Mouse (Mus musculus) lung, adult 2 months (tissue): ENCODE measurements at regions not wholly inside any gene's neighbourhood (a gene's known extent, or its start where the extent isn't known, plus 50 kb on each side); places are given as distances from the start of the nearest gene placed in this dataset.

Experiments used
- DNase-seq: peaks from one replicate; pipeline ENCODE4 v3.0.0; 2022
- H3K4me1 ChIP-seq: fragments of 200-500 bp; 2 replicates; pipeline ENCODE4 v1.6.1; 2011; ENCODE audit warnings: low read length; ENCODE audit not compliant: control insufficient read depth, insufficient read depth
- H3K4me3 ChIP-seq: fragments of 200-500 bp; replicated peaks from 2 replicates; pipeline ENCODE3; 2011; ENCODE audit warnings: low read depth, mild to moderate bottlenecking, control low read depth, low read length; ENCODE audit errors: extremely low read depth
- CTCF ChIP-seq: fragments of 200-500 bp; IDR thresholded peaks from 2 replicates; pipeline ENCODE4 v1.5.1; 2011; ENCODE audit warnings: mild to moderate bottlenecking, low read length, control low read depth; ENCODE audit not compliant: insufficient read depth
- POLR2A ChIP-seq: fragments of 200-500 bp; IDR thresholded peaks from 2 replicates; pipeline ENCODE4 v1.6.1; 2011; ENCODE audit warnings: low read depth, mild to moderate bottlenecking, control low read depth, low read length, borderline replicate concordance; ENCODE audit errors: extremely low read depth
- WGBS: fragments of 180-500 bp; shearing (Covaris S2); methylation state at CpG from one replicate; pipeline ENCODE4 v1.1.7; 2018; 5-methylcytosine and 5-hydroxymethylcytosine counted together

GRCm38 (mm10) chr1:129219098-129219497 lies 54.0 kb upstream of the Thsd7b start:
- 78% methylated on average over 2 of the region's 2 CpGs for WGBS
- no peaks in the 10 kb centered on the region for H3K4me1 ChIP-seq
- no peak for TF ChIP-seq CTCF
- no peak for TF ChIP-seq POLR2A
- no peak overlapping the region for H3K4me3 ChIP-seq
- DNase-seq, result no peak

GRCm38 (mm10) chr1:129208806-129209205 lies 64.3 kb upstream of the Thsd7b start:
- Histone ChIP-seq H3K4me1 (no peaks in the 10 kb centered on the region), H3K4me3 (no peak overlapping the region)
- no peak for TF ChIP-seq POLR2A
- no peak for TF ChIP-seq CTCF
- DNase-seq, result no peak
- 93% methylated on average over 1 of the region's 1 CpGs for WGBS

- Histone ChIP-seq H3K4me3 (no peak overlapping the region), H3K4me1 (no peaks in the 10 kb centered on the region)
- DNase-seq, result no peak
- 66% methylated on average over 2 of the region's 2 CpGs for WGBS
- no peak for TF ChIP-seq CTCF
Measured at GRCm38 (mm10) chr1:129208406-129208805, 64.7 kb upstream of the Thsd7b start.

GRCm38 (mm10) chr1:129207674-129208073 lies 65.4 kb upstream of the Thsd7b start:
- no peak for DNase-seq
- Histone ChIP-seq H3K4me3 (no peak overlapping the region), H3K4me1 (no peaks in the 10 kb centered on the region)
- TF ChIP-seq CTCF, result no peak
- TF ChIP-seq POLR2A, result no peak
- WGBS, result 80% methylated on average over 5 of the region's 5 CpGs

- TF ChIP-seq CTCF (no peak), POLR2A (no peak)
- WGBS, result 75% methylated on average over 3 of the region's 3 CpGs
- H3K4me1 ChIP-seq, result no peaks in the 10 kb centered on the region
Measured at GRCm38 (mm10) chr1:129180174-129180759, 92.8 kb upstream of the Thsd7b start.

GRCm38 (mm10) chr1:129169936-129170335 lies 103.2 kb upstream of the Thsd7b start:
- Histone ChIP-seq H3K4me3 (no peak overlapping the region), H3K4me1 (no peaks in the 10 kb centered on the region)
- no peak for DNase-seq
- WGBS, result 76% methylated on average over 8 of the region's 8 CpGs
- no peak for TF ChIP-seq POLR2A
- TF ChIP-seq CTCF, result no peak

More at GRCm38 (mm10) chr1:129180174-129180759, 92.8 kb upstream of the Thsd7b start:
- no peak overlapping the region for H3K4me3 ChIP-seq
- no peak for DNase-seq

GRCm38 (mm10) chr1:129150643-129151042 lies 122.5 kb upstream of the Thsd7b start:
- 55% methylated on average over 1 of the region's 1 CpGs for WGBS
- DNase-seq, result no peak

GRCm38 (mm10) chr1:129148733-129149388 lies 124.2 kb upstream of the Thsd7b start:
- Histone ChIP-seq H3K4me3 (no peak overlapping the region), H3K4me1 (no peaks in the 10 kb centered on the region)
- 72% methylated on average over 7 of the region's 7 CpGs for WGBS
- DNase-seq, result no peak
- TF ChIP-seq CTCF, result no peak
- no peak for TF ChIP-seq POLR2A

More at GRCm38 (mm10) chr1:129150643-129151042, 122.5 kb upstream of the Thsd7b start:
- TF ChIP-seq CTCF, result no peak
- H3K4me3 ChIP-seq, result no peak overlapping the region
- no peaks in the 10 kb centered on the region for H3K4me1 ChIP-seq

- no peaks in the 10 kb centered on the region for H3K4me1 ChIP-seq
- DNase-seq, result no peak
- H3K4me3 ChIP-seq, result no peak overlapping the region
- 62% methylated on average over 4 of the region's 4 CpGs for WGBS
- no peak for TF ChIP-seq CTCF
- no peak for TF ChIP-seq POLR2A
Measured at GRCm38 (mm10) chr1:129146395-129147094, 126.6 kb upstream of the Thsd7b start.

- Histone ChIP-seq H3K4me1 (no peaks in the 10 kb centered on the region), H3K4me3 (no peak overlapping the region)
- TF ChIP-seq POLR2A (no peak), CTCF (no peak)
- DNase-seq, result no peak
- WGBS, result 79% methylated on average over 7 of the region's 7 CpGs
Measured at GRCm38 (mm10) chr1:129138783-129139182, 134.3 kb upstream of the Thsd7b start.
